Mouse (Mus musculus) cerebellum, postnatal 4 days (tissue): ENCODE results near the gene Gm21671.
"Not testable (repeated sequence)": the region's sequence is repeated elsewhere in the genome, so short reads cannot be mapped to it uniquely, and the experiment has no call there.

Source experiments
- DNase-seq, 2 experiments: peaks; one replicate each; pipeline ENCODE4 v3.0.0; 2022; ENCODE audit warnings: low spot score in 2 of 2, mixed read lengths in 1 of 2

Gm21671 gene

GRCm38 (mm10) chr5:25954317-25954716 lies at the start of gene Gm21671:
Gene Gm21671 (minus strand): TSS chr5:25954417.
- DNase-seq, result not testable (repeated sequence)

- not testable (repeated sequence) for DNase-seq
Observed at GRCm38 (mm10) chr5:25988550-25988949, 34.3 kb upstream of the Gm21671 start, which contains the start of gene Gm21698. Gene Gm21698 (minus strand): TSS chr5:25988650.

- DNase-seq, result not testable (repeated sequence)
Observed at GRCm38 (mm10) chr5:25972563-25972962, 18.3 kb upstream of the Gm21671 start, which contains the start of gene Gm21680. Gene Gm21680 (minus strand): TSS chr5:25972663.

GRCm38 (mm10) chr5:25957050-25957449 lies 2.8 kb upstream of the Gm21671 start:
- not testable (repeated sequence) for DNase-seq

- not testable (repeated sequence) for DNase-seq
Observed at GRCm38 (mm10) chr5:25956611-25957010, 2.4 kb upstream of the Gm21671 start.

- not testable (repeated sequence) for DNase-seq
Observed at GRCm38 (mm10) chr5:25945391-25945790, 8.8 kb downstream of the Gm21671 start.

- DNase-seq, result not testable (repeated sequence)
Observed at GRCm38 (mm10) chr5:25942281-25942680, 11.9 kb downstream of the Gm21671 start, which contains the start of gene Gm21663. Gene Gm21663 (minus strand): TSS chr5:25942381.
